Mouse (Mus musculus) spleen, adult 2 months (tissue): ENCODE data around the gene Arhgef26.

Experiments
- CTCF ChIP-seq: fragments of 200-500 bp; IDR thresholded peaks from 2 replicates; pipeline ENCODE4 v1.5.1; 2011; ENCODE audit warnings: mild to moderate bottlenecking, inconsistent platforms; ENCODE audit not compliant: insufficient read depth, insufficient read length, insufficient replicate concordance; ENCODE audit errors: extremely low read depth
- POLR2A ChIP-seq: fragments of 200-500 bp; IDR thresholded peaks from 2 replicates; pipeline ENCODE4 v1.6.1; 2011; ENCODE audit warnings: low read depth, low read length, inconsistent platforms

GRCm38 (mm10) chr3:62402466-62402865 is 64.3 kb downstream of the Arhgef26 start:
- TF ChIP-seq CTCF (no peak), POLR2A (no peak)
